Mouse (Mus musculus) thymus, postnatal 36 days (tissue): ENCODE results near the gene R3hdm2.

Experiments used
- DNase-seq, 2 experiments: peaks; one replicate each; pipeline ENCODE4 v3.0.0; 2022; ENCODE audit warnings: mixed read lengths in 2 of 2

The R3hdm2 gene

DNA sequence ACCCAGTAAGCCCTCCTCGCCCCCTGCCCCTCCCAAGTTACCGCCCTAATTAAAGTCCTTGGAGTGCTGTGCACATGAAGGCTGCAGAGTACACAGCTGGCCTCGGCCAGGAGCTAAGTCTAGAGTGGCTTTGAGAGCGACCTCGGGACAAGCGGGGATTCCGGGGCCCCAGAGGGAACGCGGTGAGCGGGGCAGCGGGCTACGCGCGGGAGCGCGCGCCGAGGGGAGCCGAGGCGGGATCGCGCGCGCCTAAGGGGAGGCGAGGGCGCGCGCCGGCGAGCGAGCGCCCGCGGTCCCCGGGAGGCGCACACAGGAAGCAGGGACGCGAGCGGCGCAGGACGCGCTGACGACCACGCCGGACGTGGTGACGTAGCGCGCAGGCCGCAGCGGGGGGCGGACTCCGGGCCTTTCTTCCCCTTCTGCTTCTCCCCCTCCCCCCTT lies at the start of gene R3hdm2:
R3hdm2 (plus strand) TSS at position 77 of the 441 bp plus-strand sequence.
- peak; percentile 90 to 94 for DNase-seq

DNA sequence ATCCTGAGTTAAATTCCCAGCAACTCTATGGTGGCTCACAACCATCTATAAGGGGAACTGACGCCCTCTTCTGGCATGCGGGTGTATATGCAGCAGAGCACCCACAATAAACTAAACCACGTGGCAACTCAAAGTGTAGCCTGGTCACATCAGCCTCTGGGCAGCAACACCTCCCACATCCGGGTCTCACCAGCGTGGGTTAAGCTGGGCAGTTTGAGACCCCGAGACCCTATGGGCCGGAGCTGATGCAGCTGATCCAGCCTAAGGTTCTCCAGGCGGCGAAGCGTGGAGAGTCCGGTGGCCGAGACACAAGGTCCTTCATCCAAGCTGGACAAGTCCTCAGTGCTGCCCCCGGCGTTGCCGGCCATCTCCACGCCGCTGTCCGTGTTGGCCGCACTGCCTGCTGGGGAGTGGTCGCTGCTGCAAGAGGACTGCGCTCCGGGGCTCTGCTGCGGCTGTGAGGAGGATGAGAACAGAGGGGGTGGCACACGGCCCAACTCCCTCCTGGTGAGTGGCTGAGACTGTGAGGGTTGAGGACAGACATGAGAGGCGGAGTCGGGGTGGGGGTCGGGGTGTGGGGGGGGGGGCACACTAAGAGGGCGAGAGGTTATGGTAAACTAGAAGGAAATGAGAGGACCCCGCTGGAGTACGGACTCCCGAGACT lies 47.8 kb upstream of the R3hdm2 start:
- DNase-seq = peak in 1 of 2 experiments; percentile 49

DNA sequence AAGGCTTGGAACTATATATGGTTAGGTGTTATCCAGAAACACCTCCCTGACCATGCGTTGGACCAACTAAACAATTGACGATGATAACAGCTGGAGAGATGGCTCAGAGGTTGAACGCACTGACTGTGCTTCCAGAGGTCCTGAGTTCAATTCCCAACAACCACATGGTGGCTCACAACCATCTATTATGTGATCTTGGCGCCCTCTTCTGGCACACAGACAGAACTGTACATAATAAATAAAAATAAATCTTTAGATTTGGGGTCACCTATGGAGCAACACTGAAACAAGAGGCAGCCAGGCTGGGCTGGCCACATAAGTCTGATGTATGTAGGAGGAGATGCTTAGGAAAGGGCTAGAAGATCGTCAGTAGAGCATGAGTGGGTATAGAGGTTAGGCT lies 47.0 kb upstream of the R3hdm2 start:
- peak in 1 of 2 experiments; percentile 29 for DNase-seq

DNA sequence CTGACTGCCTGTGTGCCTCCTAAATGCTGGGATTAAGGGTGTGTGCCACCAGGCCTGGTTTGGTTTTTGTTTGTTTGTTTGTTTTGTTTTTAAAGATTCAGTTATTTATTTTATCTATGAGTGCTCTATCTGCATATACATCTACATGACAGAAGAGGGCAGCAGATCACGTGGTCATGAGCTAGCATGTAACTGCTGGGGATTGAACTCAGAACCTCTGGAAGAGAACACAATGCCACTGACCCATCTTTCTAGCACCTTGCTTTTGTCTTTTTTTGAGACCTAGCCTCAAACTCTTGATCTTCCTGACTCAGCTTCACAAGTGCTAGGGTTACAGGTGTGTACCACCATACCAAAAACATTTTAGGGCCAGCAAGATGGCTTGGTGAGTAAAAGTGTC lies 44.9 kb upstream of the R3hdm2 start:
- DNase-seq = no peak

DNA sequence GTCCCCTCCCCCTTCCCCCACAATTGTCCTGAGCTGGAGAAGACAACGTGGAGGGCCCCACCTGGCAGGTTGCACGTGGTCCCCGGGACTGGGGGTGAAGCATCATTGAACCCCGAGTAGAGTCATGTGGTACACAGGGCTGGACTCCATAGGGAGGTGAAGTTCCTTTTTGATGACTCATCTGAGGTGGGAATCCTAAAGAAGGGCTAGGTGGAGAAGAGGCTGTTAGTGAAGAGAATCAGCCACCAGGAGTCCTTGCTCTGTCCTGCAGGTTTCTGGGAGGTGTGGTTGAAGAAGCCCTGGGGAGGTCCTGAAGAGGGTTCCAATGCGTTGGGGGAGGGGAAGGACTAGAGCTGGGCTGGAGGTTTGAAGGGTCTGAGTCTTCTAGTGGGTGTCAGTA lies 43.2 kb upstream of the R3hdm2 start:
- DNase-seq = no peak

DNA sequence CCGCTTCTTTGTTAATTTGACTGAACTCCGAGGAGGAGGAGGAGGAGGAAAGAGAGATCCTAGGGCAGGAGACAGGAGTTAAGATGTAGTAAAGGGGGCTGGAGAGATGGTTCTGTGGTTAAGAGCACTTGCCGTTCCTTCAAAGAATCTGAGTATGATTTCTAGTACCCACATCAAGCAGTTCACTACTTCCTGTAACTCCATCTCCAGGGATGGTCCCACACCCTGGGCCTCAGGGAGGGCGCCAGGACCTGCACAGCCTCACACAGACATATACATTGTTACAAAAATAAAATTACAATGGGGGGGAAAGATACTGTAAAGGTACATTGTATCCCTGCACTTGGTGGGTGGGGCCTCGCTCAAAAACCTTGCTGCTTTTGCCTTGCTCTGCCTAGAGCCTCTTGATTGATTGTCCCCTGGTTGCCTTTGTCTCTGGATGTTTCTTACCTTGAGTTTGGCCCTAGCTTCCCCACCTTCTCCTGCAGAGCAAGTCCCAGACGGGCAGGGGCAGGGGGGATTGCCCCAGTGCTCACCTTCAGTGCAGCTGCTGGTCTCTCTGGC lies 42.5 kb upstream of the R3hdm2 start:
- DNase-seq = no peak

DNA sequence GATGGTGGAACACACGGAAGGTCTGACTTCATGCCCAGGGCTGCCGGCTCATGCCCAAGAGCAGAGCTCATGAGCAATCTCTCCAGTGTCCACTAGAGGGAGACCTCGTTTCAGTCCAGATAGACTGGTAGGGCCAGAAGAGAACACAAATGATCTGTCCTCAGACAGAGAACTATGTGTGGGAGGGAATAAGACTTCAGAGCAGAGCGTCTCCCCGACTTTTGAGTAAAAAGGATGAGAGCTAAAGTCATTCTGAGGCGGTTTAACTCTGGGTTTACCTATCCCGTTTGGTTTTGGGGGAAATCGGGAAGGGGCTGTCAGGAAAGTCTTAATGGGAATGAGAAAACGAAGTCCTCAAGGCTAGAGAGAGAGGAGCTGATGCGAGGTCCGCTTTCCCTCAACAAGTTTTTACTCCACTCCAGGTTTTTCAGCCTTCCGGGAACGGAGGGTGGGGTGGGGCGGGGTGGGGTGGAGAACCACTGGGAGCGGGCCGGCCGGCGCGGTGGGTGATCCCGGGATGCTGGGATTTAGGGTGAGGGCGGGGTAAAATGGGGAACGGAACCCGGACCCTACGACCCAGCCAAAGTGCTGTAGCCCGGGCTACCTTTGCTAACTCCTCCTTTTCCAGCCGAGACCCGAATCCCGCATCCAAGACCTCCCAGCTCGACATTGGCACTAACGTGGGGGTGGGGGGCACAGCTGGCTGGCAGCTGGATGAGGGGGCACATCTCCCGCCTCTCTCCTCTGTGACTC lies 41.0 kb upstream of the R3hdm2 start:
- peak; percentile 77 to 79 for DNase-seq

DNA sequence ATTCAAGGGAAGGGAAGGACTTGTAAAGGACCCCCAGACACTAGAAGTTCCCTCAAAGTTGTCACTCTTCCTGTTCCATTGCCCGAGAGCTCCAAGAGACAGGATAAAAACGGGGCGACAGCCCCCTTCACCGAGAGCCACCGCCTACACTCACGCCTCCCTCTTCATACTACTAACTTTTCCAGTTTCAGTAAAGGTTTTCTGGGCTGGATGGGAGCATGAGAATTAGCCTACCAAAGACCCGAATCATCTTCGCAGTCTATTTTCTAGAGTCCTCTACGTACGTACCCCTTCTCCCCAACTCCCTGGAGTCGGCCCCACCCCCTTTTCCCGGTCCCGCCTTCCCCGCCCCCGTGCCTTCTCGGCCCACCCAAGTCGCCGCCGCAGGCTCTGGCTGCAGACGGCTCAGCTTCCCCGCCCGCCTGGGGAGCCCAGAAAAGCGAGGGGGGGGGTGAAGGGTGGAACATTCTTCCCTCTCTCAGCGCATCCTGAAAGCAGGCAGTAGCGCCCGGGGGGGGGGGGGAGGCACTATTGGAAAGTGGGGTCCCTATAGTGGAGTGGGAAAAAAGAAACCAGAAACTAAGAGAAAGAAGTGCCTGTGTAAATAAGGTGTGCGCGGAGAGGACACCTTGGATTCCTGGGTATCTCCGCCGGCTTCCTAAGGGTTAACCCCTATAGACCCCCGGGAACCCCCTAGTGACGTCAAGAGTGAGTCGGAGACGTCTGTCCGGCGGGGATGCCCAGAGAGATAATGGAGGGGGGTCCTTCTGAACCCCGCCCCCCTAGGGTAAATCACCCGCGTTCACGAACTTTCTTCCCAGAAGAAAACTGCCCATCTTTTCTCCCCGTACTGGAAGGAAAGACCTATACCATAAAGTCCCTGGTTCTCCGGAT lies 40.2 kb upstream of the R3hdm2 start:
- DNase-seq = peak in 1 of 2 experiments; percentile 30

DNA sequence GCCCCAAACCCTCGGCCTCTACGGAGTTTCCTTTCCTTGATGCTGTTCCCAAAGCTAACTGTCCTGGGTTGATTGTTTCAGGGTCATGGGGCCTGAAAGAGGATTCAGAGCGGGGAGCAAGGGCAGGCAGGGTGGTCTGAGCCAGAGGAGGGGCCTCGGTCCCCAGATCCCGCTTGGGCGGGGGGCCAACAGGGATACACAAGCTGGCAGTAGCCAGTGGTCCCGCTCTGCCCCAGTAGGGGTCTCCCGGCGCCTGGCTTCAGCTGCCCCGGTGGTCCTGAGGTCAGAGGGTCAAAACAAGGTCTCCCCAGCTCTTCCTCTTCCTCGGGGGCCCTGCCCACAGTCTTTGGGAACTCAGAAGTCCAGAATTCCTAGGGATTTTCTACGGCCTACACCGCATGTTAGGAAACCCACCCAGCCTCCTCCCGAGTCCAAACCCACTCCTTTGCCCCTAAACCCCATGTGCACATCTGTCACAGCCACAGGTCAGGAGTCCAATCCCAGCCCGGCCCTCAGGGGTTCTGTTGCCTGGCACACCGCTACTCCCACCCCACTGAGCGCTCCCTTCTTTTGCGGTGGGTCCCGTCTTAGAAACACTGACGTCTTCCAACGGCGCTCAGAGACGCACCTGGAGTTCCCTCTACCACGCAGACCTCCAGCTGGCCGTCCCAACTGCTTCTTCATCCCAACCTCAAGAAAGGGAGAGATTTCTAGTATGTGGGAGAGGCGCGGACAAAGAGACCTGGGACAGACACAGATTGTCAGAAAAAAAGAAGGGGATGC lies 39.4 kb upstream of the R3hdm2 start:
- peak in 1 of 2 experiments; percentile 45 for DNase-seq

DNA sequence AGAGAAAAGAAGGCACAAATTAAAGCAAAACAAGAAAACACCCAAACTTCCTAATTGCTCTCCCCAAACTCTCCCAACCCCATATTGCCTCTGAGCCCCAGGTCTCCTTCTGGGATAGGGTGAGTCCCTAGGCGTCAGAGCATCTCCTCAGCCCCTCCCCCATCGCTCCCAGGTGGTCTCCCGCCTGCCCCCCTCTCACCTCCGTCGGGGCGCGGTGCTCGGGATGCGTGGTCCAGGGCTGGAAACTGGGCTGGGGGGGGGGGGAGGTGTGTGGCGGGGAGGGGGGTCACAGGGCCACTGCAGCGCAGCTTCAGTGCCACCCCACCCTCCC lies 38.8 kb upstream of the R3hdm2 start:
- DNase-seq = peak in 1 of 2 experiments; percentile 34

DNA sequence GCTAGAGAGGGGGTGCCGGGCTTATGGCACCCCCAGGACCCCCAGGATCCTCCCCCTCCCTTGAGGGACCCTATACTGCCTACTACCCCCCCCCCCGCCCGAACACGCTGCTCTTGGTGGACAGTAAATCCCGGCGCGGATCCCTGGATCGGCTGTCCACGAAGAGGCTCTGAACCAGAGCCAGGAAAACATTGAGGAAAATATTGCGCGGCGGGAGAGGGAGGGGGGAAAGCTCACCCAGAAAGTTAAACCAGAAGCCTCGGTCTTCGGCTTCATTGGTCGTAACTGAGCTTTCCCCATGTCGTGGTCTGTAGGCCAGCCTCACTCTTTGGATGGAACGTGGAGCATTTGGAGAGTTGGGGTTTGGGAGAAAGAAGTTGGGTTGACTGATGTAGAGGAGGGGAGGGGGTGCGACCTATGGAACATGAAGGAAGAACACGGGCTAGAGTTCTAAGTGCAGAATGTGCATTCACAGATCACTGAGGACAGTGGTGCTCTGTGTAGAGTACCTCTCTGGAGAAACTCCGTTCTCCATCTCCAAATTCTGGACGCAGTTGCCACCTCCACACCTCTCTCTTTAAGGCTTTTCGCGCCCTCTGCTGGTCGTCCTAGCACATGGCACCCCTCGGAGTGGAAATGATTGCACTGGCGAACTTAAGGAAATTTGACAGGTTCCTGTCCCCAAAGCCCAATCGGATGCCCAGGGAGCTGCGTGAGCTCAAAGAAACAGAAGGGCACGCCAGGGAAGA lies 38.1 kb upstream of the R3hdm2 start, which contains the start of gene Gli1:
Gli1 (minus strand) TSS at position 84 of the 749 bp plus-strand sequence.
- peak; percentile 79 to 81 for DNase-seq

DNA sequence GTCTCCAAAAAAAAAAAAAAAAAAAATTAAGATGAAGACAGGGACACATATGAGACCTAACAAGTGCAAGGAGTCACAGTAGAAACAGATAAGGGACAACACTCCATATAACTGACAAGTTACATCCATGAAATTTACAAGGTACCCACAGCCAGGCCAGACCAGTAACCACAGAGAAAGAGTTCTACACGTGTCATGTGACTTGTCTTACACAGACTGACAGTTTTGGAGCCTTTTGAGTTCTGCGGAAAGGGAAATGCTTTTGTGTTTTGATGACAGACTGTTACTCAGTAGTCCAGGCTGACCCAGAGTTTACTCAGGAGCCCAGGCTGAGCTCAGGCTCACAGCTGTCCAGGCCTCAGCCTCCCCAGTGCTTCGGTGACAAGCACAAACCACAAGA lies 37.1 kb upstream of the R3hdm2 start:
- no peak for DNase-seq

DNA sequence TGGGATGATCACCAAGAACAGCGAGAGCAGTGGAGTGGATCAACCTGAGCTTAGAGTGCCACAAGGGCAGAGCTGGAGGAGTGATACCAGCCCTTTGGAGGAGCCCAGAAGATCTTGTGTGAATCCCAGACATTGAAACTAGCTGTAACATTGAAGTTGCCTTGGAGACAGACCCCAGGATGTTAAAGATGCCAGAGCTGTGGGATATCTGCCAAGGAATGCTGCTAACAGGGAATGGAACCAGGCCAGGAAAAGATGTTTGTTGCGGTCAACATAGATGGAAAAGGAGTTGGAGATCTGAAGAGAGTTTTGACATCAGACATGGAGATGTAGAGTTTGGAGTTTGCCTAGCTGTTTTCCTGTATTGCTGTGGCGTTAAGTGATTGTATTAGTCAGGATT lies 34.0 kb upstream of the R3hdm2 start:
- no peak for DNase-seq

DNA sequence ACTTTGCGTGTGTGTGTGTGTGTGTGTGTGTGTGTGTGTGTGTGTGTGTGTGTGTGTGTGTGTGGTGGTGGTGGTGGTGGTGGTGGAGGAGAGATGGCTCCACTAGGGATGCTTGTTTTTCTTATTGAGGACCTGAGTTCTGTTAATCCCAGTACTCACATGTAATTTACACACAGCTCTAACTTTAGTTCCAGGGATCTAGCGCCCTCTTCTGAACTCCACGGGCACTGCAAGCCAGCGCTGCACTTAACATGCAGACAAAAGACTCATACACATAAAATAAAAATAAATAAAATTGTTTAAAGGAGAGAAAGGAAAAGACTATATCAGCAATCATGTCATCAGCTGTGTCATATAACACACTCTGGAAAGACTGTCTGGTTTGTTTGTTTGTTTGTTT lies 31.2 kb upstream of the R3hdm2 start:
- DNase-seq = no peak

DNA sequence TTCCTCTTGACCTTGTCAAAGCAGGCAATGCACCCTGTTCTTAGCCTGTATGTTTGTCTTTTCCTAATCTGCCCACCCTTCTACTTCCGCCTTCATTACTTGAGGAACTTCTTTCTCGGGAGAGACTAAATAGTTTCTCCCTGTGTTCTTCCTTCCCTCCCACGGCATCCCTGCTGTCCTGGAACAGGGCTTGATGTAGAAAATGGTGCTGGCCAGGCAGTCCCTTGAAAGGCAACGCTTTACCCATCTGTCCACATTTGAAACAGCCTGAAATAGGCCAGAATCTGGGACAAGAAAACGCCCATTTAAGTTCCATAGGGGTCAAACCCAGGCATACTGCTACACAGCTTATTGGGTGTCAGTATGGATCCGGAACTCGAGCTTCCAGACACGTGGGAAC lies 30.3 kb upstream of the R3hdm2 start:
- no peak for DNase-seq

DNA sequence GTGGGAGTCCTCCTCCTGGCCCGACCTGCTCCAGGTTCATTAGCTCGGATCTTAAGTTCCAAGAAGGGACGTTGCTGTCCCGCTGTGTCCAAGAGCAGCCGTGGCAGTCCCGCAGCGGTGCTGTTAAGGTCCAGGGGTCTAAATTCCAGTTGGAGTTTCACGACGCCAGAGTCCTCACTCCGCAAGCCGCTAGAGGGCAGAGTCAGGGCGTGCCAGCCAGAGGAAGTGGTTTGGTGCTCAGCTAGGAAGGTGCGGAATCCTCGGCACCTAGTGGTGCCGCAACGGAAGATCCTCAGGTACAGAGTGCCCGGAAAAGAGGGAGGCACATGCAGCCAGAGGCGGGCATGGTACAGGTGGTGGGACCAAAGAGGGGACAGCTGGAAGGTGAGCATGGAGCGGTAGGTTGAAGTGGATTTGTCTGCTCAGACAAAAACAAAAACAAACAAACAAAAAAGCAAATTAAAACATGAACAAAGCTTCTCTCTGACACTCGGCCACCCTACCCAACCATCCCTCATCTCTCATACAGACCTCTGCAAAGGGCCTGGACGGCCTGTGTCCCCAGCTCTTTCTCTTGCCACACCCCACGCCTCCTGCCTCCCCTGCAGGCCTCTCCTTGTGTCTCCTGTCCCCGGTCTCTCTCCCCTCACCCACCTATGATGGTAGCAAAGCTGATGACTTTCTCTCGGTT lies 29.4 kb upstream of the R3hdm2 start:
- DNase-seq = peak; percentile 76 to 78

DNA sequence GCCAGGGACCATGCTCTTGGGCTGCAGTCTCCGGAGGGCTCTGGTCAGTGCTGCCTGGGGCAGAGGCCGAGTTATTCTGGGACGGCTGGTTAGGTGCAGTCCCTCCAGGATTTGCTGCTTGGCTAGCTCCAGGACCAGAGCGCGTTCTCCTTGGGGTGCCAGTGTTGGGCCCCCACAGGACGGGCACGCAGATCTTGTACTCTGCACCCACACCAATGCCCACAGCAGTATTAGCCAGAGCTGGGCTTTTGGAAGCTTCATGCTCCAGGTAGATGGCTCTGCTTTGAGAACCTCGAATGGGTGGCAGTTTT lies 28.9 kb upstream of the R3hdm2 start:
- no peak for DNase-seq

DNA sequence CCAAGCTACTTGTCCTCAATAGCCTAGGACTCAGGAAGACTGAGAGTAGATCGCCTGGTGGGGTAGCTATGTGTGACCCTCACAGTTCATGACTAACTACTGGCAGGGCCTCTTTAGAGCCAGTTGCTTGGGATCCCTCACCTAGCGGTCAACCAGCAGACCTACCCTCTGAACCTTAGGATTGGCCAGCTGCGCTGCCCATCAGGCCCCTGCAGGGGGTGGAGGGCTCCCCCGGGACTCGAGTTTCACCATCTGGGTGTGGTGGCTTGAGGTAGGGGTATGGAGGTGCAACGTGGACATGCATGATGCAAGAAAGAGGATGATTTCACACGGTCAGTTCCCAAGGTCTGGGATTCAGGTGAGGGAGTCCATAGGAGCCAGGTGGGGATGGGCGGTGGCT lies 28.4 kb upstream of the R3hdm2 start:
- no peak for DNase-seq

DNA sequence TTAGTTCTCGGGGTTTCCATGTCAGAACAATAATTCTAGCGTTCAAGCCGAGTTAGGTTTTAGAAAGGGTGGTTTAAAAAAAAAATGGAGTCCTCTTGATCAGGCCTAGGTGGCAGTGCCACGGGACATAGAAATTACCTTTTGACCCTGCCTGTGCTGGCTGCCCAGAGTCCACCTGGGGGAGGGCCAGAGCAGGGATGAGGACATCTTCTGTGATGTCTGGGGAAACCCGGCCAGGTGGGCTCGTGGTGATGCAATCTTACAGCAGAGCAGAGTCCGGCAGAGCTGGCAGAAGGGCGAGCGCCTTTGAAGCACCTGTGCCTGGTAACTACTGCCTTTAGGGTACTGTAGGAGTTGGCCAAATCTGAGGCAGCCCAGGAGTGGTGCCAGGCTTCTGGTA lies 27.9 kb upstream of the R3hdm2 start:
- no peak for DNase-seq

DNA sequence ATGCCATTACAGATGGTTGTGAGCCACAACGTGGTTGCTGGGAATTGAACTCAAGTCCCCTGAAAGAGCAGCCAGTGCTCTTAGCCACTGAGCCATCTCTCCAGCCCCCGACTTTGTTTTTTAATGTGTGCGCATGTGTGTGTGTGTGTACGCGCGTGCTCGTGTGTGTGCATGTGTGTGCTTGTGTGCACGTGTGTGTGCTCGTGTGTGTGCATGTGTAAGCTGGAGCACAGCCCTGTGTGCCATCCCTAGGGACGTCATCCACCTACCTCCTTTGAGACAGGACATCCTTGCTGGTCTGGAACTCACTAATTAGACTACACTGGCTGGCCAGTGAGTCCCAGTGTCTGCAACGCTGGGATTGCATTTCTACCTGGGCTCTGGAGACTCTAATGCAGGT lies 27.4 kb upstream of the R3hdm2 start:
- DNase-seq = no peak
